Mouse (Mus musculus) liver, embryonic 14.5 days (tissue): ENCODE results near the gene Rbbp6. TPM values are rescaled to one million over a fixed set of nuclear protein-coding genes. Genes with fewer than 3 reads are reported as not detected.

Experiments used
- ATAC-seq: fragments of 200-750 bp; cut with Nextera tagmentation; 2 replicates; pipeline ENCODE4 v1.8.0; 2017; ENCODE audit warnings: moderate number of reproducible peaks, mild to moderate bottlenecking, moderate library complexity; ENCODE audit not compliant: insufficient read depth
- DNase-seq, 3 experiments: peaks; one replicate each; pipeline ENCODE4 v3.0.0-alpha.2; 2012 to 2013; ENCODE audit warnings: low read depth in 3 of 3, low spot score in 3 of 3
- H3K27ac ChIP-seq: fragments of 300-500 bp; sonication (generic); 2 replicates; pipeline ENCODE4 v1.5.1; 2014; ENCODE audit warnings: moderate library complexity, mild to moderate bottlenecking, control low read depth, inconsistent platforms
- H3K27me3 ChIP-seq: fragments of 300-500 bp; sonication (generic); 2 replicates; pipeline ENCODE4 v1.6.1; 2014; ENCODE audit warnings: mild to moderate bottlenecking, low read length, moderate library complexity; ENCODE audit not compliant: control insufficient read depth, insufficient read depth
- H3K36me3 ChIP-seq: fragments of 300-500 bp; sonication (generic); replicated peaks from 2 replicates; pipeline ENCODE4 v1.6.1; 2014; ENCODE audit warnings: low read depth; ENCODE audit not compliant: control insufficient read depth, insufficient read depth
- H3K4me1 ChIP-seq, 2 experiments: fragments of 200-500 bp in 1 of 2; fragments of 300-500 bp in 1 of 2; sonication (generic) in 1 of 2; replicated peaks; 2 replicates each; pipeline ENCODE4 v1.6.1; 2012 to 2014; ENCODE audit warnings: antibody characterized with exemption in 1 of 2, inconsistent platforms in 1 of 2, low read length in 1 of 2; ENCODE audit not compliant: control insufficient read depth in 2 of 2, insufficient read depth in 2 of 2
- H3K4me2 ChIP-seq: fragments of 300-500 bp; sonication (generic); 2 replicates; pipeline ENCODE4 v1.6.1; 2014; ENCODE audit warnings: low read depth, mild to moderate bottlenecking, control low read depth, moderate library complexity
- H3K4me3 ChIP-seq, 2 experiments: fragments of 200-500 bp in 1 of 2; fragments of 300-500 bp in 1 of 2; sonication (generic) in 1 of 2; 2 replicates each; pipeline ENCODE4 v1.5.1; 2012 to 2014; ENCODE audit warnings: low read depth in 2 of 2, low read length in 2 of 2, mild to moderate bottlenecking in 2 of 2, control low read depth in 1 of 2, inconsistent platforms in 1 of 2, moderate library complexity in 1 of 2; ENCODE audit not compliant: insufficient read depth in 1 of 2
- H3K9ac ChIP-seq: fragments of 300-500 bp; sonication (generic); replicated peaks from 2 replicates; pipeline ENCODE4 v1.6.1; 2014; ENCODE audit warnings: mild to moderate bottlenecking, control low read depth, moderate library complexity
- H3K9me3 ChIP-seq: fragments of 300-500 bp; sonication (generic); 2 replicates; pipeline ENCODE4 v1.6.1; 2016; ENCODE audit warnings: low read length, mixed read lengths; ENCODE audit not compliant: control insufficient read depth
- CTCF ChIP-seq: IDR thresholded peaks from 2 replicates; pipeline ENCODE4 v1.5.1; 2016; ENCODE audit warnings: antibody characterized with exemption, low read depth, control low read depth
- EP300 ChIP-seq: IDR thresholded peaks from 2 replicates; pipeline ENCODE4 v1.6.1; 2016; ENCODE audit warnings: antibody characterized with exemption, low read depth
- WGBS: fragments of 180-500 bp; shearing (Covaris S2); extraction: QIAGEN DNeasy Blood & Tissue Kit; methylation state at CpG from one replicate; pipeline ENCODE4 v1.1.7; 2014; ENCODE audit not compliant: insufficient replicate concordance; 5-methylcytosine and 5-hydroxymethylcytosine counted together
- polyA plus RNA-seq, 2 experiments: library from polyadenylated mRNA; depleted of rRNA in 1 of 2; stranded (reverse) in 1 of 2; unstranded in 1 of 2; fragments of >200 nt; fragmentation: Nextera tagmentation in 1 of 2; extraction: Ambion mirVana in 1 of 2; gene quantifications; 2 replicates each; pipeline versions ENCODE4 v1.2.1 to v1.2.3; 2012 to 2014

Rbbp6 gene
- polyA plus RNA-seq (2012; rRNA removed) (8.1 and 14.6 TPM in 2 replicates), polyA plus RNA-seq (2014; fragmentation: Nextera tagmentation; extraction: Ambion mirVana) (9.5 and 9.8 TPM in 2 replicates)

DNA sequence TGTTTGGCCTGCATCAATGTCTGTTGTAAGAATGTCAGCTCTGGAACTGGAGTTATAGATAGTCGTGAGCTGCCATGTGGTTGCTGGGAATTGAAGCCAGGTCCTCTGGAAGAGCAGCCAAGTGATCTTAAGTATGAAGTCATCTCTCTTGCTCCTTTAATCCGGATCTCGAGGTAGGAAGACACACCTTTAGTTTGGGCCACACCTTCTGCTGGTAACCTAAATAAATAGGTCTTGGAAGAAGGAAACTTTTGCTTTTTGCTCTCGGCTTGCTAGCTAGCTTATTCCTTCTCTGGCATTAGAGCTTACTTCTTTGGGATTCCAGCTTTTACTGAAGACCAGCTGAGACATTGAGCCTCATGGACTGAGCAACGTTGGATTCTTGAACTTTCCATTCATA is at the start of gene Rbbp6:
TSS of gene Rbbp6 (plus strand) at position 301 of the 400 bp plus-strand sequence.
- DNase-seq (no peak), ATAC-seq (no peak)
- Histone ChIP-seq H3K4me2 (no peak within 1 kb of the TSS), H3K4me1 (no peaks in the 10 kb centered on the region; a peak in 2 of 4 replicates), H3K27me3 (no peaks in the 10 kb centered on the region), H3K27ac (no peak within 1 kb of the TSS), H3K4me3 (no peak within 1 kb of the TSS), H3K9me3 (no peaks in the 10 kb centered on the region), H3K36me3 (no peaks in the 10 kb centered on the region), H3K9ac (no peak within 1 kb of the TSS)
- TF ChIP-seq CTCF = no peak
- no peak for TF ChIP-seq EP300
- WGBS = 63% methylated on average over 5 of the region's 5 CpGs

DNA sequence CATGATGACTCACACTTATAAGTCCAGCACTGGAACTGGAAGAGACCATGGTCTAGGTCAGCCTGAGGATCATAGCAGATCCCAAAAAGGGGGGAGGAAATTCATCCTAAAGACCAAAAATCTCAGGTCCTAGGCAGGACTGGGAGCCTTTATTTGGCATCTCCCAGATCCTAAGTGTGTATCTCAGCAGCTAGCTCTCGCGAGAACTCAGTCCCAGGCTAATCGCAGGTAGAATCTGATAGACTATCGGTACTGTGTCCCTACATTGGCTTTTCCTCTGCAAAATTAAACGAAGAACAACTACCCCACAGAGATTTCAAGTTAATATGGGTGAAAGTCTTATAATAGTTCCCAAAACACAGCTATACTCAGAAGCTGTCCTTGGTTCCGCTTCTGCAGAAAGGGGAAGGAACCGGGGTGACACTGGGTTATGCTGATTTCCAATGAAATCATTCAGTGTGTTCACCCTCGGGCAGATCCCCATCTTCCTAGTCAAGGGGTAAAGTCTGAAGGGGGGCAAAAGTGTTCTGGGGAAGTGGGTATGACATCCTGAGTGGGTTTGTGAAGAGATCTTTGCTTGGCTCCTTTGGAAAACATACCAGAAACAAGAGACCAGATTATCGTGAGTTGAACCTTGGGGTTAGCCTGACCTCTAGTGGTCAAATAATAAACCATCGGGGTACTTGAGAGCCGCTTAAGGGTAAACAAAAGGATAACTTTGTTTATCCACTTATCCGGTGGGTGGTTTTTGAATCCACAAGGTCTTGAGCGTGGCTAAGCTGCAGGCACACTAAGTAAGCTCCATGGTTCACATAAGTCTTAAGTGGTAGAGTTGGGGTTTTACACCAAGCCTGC is 45.5 kb upstream of the Rbbp6 start:
- no peak for ATAC-seq
- DNase-seq = peak; percentile 14 to 27 (median 17)
- WGBS = 23% methylated on average over 13 of the region's 13 CpGs

DNA sequence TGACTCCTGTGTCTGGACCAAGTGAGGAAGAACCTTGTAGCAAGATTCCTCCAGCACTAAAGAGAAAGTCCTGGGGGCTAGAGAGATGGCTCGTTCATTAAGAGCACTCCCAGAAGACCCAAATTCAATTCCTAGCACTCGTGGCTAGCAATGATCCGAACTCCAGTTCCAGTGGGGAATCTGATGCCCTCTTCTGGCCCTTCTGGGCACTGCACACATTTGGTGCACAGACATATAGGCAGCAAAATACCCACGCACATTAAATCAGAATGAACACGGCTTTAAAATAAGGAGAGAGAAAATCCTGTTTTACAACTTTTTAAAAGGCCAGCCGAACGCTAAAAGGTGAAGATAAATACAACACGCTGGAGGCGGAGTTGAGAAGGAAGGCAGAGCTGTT is 43.9 kb upstream of the Rbbp6 start:
- Histone ChIP-seq H3K9me3 (no peaks in the 10 kb centered on the region), H3K27me3 (no peaks in the 10 kb centered on the region), H3K4me1 (no peaks in the 10 kb centered on the region), H3K4me2 (no peak overlapping the region), H3K4me3 (no peak overlapping the region), H3K36me3 (no peaks in the 10 kb centered on the region), H3K27ac (no peak overlapping the region), H3K9ac (no peak overlapping the region)
- DNase-seq = no peak
- WGBS = 64% methylated on average over 9 of the region's 9 CpGs
- ATAC-seq = no peak
- TF ChIP-seq CTCF (peak; percentile 49), EP300 (no peak)

More for the DNA sequence above, 45.5 kb upstream of the Rbbp6 start:
- TF ChIP-seq EP300 = no peak
- peak; percentile 61 for TF ChIP-seq CTCF
- H3K27ac ChIP-seq = no peak overlapping the region
- H3K4me1 ChIP-seq = no peaks in the 10 kb centered on the region
- no peak overlapping the region for H3K4me2 ChIP-seq
- H3K9me3 ChIP-seq = no peaks in the 10 kb centered on the region
- no peak overlapping the region for H3K9ac ChIP-seq
- no peaks in the 10 kb centered on the region for H3K27me3 ChIP-seq
- H3K36me3 ChIP-seq = no peaks in the 10 kb centered on the region
- no peak overlapping the region for H3K4me3 ChIP-seq

DNA sequence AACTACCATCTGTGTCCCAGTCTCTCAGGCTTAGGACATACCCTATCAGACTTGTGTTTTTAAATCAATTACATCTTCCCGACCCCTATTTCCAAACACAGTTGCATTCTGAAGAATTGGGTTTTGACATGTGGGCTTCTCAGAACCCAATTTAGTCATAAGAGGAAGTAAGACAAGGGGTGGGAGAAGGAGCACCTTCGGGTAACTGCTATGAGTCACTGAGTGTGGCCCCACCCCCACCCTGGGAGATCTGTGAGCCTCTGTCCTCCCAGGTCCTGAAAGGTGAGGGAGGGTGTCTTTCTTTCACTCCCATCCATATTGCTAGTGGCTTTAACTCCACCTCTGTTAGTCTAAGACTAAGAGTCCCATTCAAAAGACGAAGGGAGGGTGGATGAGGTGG is 41.2 kb upstream of the Rbbp6 start:
- no peaks in the 10 kb centered on the region for H3K9me3 ChIP-seq
- no peak overlapping the region for H3K9ac ChIP-seq
- no peak for DNase-seq
- no peak for TF ChIP-seq EP300
- no peak for ATAC-seq
- H3K4me1 ChIP-seq = no peaks in the 10 kb centered on the region
- H3K36me3 ChIP-seq = no peaks in the 10 kb centered on the region
- no peak overlapping the region for H3K4me2 ChIP-seq
- no peaks in the 10 kb centered on the region for H3K27me3 ChIP-seq
- H3K27ac ChIP-seq = no peak overlapping the region
- H3K4me3 ChIP-seq = no peak overlapping the region
- 33% methylated on average over 3 of the region's 3 CpGs for WGBS

DNA sequence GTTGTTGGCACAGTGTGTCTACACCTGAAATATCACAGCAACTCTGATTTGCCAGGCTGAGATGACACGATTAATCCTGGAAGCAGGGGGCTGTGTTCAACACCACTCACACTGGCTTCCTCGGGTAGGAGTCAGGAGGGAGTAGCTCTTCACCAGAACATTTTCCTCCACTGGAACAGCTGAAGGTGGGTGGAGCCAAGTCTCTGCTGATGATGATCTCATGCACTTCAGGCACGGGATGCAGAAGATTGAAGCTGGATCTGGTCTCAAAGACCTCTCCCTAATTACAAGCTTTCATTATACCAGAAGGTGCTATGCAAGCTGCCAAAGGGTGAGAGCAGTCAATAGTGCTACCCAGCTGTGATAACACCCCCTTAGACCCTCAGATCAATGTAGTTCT is 35.0 kb upstream of the Rbbp6 start:
- TF ChIP-seq CTCF = no peak
- no peak for TF ChIP-seq EP300
- Histone ChIP-seq H3K4me1 (0 out of 4 replicates have a peak, but pooled peaks cover 0 to 2% of the 10 kb centered on the region in 2 experiments), H3K27me3 (no peaks in the 10 kb centered on the region), H3K4me3 (no peak overlapping the region), H3K9ac (no peak overlapping the region), H3K27ac (no peak overlapping the region), H3K4me2 (no peak overlapping the region), H3K36me3 (no peaks in the 10 kb centered on the region), H3K9me3 (no peaks in the 10 kb centered on the region)
- WGBS = 27% methylated on average over 3 of the region's 3 CpGs
- DNase-seq = no peak
- no peak for ATAC-seq
